Mouse (Mus musculus): ENCODE results near the gene Sun3. TPM values are rescaled to one million over a fixed set of nuclear protein-coding genes. Genes with fewer than 3 reads are reported as not detected.

Sun3 gene
- polyA plus RNA-seq, 1 experiment from 2014 or later, result not detected

GRCm38 (mm10) chr11:9010853-9011339, 37.9 kb downstream of the Sun3 start, which contains the start of gene Hus1:
TSS of gene Hus1 (minus strand) at chr11:9011191.
- H3K27ac ChIP-seq (ENCODE audit: low read depth, low read length), result peak within 1 kb of the TSS; percentile 94
- peaks cover 9% of the 10 kb centered on the region; the same call in 1 of the 2 replicates for H3K4me1 ChIP-seq (ENCODE audit: control insufficient read depth, insufficient read depth, low read length)
- peak within 1 kb of the TSS; percentile 91 for H3K9ac ChIP-seq (ENCODE audit: low read depth, low read length)
- ATAC-seq (ENCODE audit: low FRiP score, low TSS enrichment), result peak; percentile 97
- no peaks in the 10 kb centered on the region for H3K9me3 ChIP-seq (ENCODE audit: control insufficient read depth, low read length)
- H3K27me3 ChIP-seq (ENCODE audit: control insufficient read depth, insufficient read depth, low read length), result no peaks in the 10 kb centered on the region
- H3K4me2 ChIP-seq (replicated peaks; ENCODE audit: low read depth, low read length), result peak within 1 kb of the TSS; percentile 73
- peaks cover 22% of the 10 kb centered on the region for H3K36me3 ChIP-seq (ENCODE audit: control insufficient read depth, insufficient read depth, low read length)
- H3K4me3 ChIP-seq (ENCODE audit: low read length), result peak within 1 kb of the TSS; percentile 82
- WGBS, result under 1% methylated on average over 43 of the region's 43 CpGs

- H3K9me3 ChIP-seq (ENCODE audit: control insufficient read depth, low read length), result no peaks in the 10 kb centered on the region
- H3K4me3 ChIP-seq (ENCODE audit: low read length), result peak overlapping the region; percentile 82
- H3K4me2 ChIP-seq (replicated peaks; ENCODE audit: low read depth, low read length), result peak overlapping the region; percentile 73
- H3K36me3 ChIP-seq (ENCODE audit: control insufficient read depth, insufficient read depth, low read length), result peaks cover 26% of the 10 kb centered on the region
- peak overlapping the region; percentile 94 for H3K27ac ChIP-seq (ENCODE audit: low read depth, low read length)
- H3K4me1 ChIP-seq (ENCODE audit: control insufficient read depth, insufficient read depth, low read length), result peaks cover 9% of the 10 kb centered on the region; the same call in 1 of the 2 replicates
- H3K27me3 ChIP-seq (ENCODE audit: control insufficient read depth, insufficient read depth, low read length), result no peaks in the 10 kb centered on the region
- peak overlapping the region; percentile 91 for H3K9ac ChIP-seq (ENCODE audit: low read depth, low read length)
- ATAC-seq (ENCODE audit: low FRiP score, low TSS enrichment), result peak; percentile 91
- WGBS, result 0% methylated on average over 7 of the region's 7 CpGs
These were observed 38.4 kb downstream of the Sun3 start for GRCm38 (mm10) chr11:9010416-9010815.

DNA sequence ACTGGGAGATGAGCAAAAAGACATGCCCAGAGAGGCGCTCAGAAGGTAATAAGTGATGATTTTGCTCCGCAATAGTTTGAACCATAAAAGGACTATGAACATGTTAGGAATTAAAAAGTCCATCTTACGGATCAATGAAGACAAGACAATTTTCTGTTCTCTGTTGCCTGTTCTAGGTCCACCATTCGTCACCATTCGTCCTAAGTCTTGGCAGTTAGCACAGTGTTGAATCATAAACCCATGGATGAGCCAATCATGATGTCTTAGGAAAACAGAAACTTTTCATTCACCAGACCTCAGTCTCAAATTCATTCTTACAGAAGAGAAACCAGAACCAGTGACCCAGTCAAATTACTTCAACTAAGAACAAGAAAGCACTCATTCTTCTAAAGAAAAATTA, 40.0 kb downstream of the Sun3 start:
- WGBS, result 95% methylated on average over 5 of the region's 5 CpGs
- no peak overlapping the region for H3K27ac ChIP-seq (ENCODE audit: low read depth, low read length)
- H3K4me2 ChIP-seq (replicated peaks; ENCODE audit: low read depth, low read length), result no peak overlapping the region
- peaks cover 9% of the 10 kb centered on the region; the same call in 1 of the 2 replicates for H3K4me1 ChIP-seq (ENCODE audit: control insufficient read depth, insufficient read depth, low read length)
- no peaks in the 10 kb centered on the region for H3K9me3 ChIP-seq (ENCODE audit: control insufficient read depth, low read length)
- H3K4me3 ChIP-seq (ENCODE audit: low read length), result no peak overlapping the region
- H3K9ac ChIP-seq (ENCODE audit: low read depth, low read length), result no peak overlapping the region
- no peak for ATAC-seq (ENCODE audit: low FRiP score, low TSS enrichment)
- no peaks in the 10 kb centered on the region for H3K27me3 ChIP-seq (ENCODE audit: control insufficient read depth, insufficient read depth, low read length)
- peaks cover 43% of the 10 kb centered on the region for H3K36me3 ChIP-seq (ENCODE audit: control insufficient read depth, insufficient read depth, low read length)

GRCm38 (mm10) chr11:8988084-8988483, 60.7 kb downstream of the Sun3 start:
- no peak for ATAC-seq (ENCODE audit: low FRiP score, low TSS enrichment)
- WGBS, result 70% methylated on average over 4 of the region's 4 CpGs
- H3K4me3 ChIP-seq (ENCODE audit: low read length), result no peak overlapping the region
- H3K27ac ChIP-seq (ENCODE audit: low read depth, low read length), result no peak overlapping the region
- H3K9ac ChIP-seq (ENCODE audit: low read depth, low read length), result no peak overlapping the region
- H3K4me2 ChIP-seq (replicated peaks; ENCODE audit: low read depth, low read length), result no peak overlapping the region
- H3K27me3 ChIP-seq (ENCODE audit: control insufficient read depth, insufficient read depth, low read length), result no peaks in the 10 kb centered on the region
- H3K4me1 ChIP-seq (ENCODE audit: control insufficient read depth, insufficient read depth, low read length), result no peaks in the 10 kb centered on the region
- H3K36me3 ChIP-seq (ENCODE audit: control insufficient read depth, insufficient read depth, low read length), result peaks cover 10% of the 10 kb centered on the region; the same call in 1 of the 2 replicates
- H3K9me3 ChIP-seq (ENCODE audit: control insufficient read depth, low read length), result no peaks in the 10 kb centered on the region

DNA sequence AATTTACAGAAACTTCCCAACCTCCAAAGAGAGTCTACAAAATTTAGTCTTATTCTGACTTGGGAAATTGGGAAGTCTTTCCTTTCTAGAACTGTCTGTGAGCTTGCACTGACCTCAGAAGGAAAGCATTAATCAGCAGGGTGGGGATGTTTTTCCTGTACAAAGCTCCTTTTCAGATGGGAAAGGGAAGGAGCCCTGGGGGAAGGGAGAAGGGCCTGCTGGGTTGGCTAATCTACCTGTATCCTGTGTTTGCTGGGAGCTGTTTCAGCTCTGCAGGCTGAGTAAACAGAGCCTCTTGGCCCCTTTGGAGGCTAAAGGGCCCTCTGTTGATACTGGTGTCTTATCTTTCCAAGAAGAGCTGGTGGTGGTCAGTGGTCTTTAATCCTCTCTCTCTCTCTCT, 62.7 kb downstream of the Sun3 start:
- Histone ChIP-seq H3K9ac (ENCODE audit: low read depth, low read length) (no peak overlapping the region), H3K9me3 (ENCODE audit: control insufficient read depth, low read length) (no peaks in the 10 kb centered on the region), H3K4me1 (ENCODE audit: control insufficient read depth, insufficient read depth, low read length) (no peaks in the 10 kb centered on the region), H3K36me3 (ENCODE audit: control insufficient read depth, insufficient read depth, low read length) (no peaks in the 10 kb centered on the region; the same call in 1 of the 2 replicates), H3K27me3 (ENCODE audit: control insufficient read depth, insufficient read depth, low read length) (no peaks in the 10 kb centered on the region), H3K27ac (ENCODE audit: low read depth, low read length) (no peak overlapping the region), H3K4me3 (ENCODE audit: low read length) (no peak overlapping the region), H3K4me2 (replicated peaks; ENCODE audit: low read depth, low read length) (no peak overlapping the region)
- no peak for ATAC-seq (ENCODE audit: low FRiP score, low TSS enrichment)

GRCm38 (mm10) chr11:8983237-8983861, 65.4 kb downstream of the Sun3 start:
- WGBS, result 43% methylated on average over 6 of the region's 6 CpGs
- Histone ChIP-seq H3K36me3 (ENCODE audit: control insufficient read depth, insufficient read depth, low read length) (no peaks in the 10 kb centered on the region), H3K27ac (ENCODE audit: low read depth, low read length) (no peak overlapping the region), H3K9me3 (ENCODE audit: control insufficient read depth, low read length) (no peaks in the 10 kb centered on the region), H3K27me3 (ENCODE audit: control insufficient read depth, insufficient read depth, low read length) (no peaks in the 10 kb centered on the region), H3K9ac (ENCODE audit: low read depth, low read length) (no peak overlapping the region), H3K4me3 (ENCODE audit: low read length) (no peak overlapping the region), H3K4me1 (ENCODE audit: control insufficient read depth, insufficient read depth, low read length) (no peaks in the 10 kb centered on the region), H3K4me2 (replicated peaks; ENCODE audit: low read depth, low read length) (no peak overlapping the region)
- ATAC-seq (ENCODE audit: low FRiP score, low TSS enrichment), result no peak

DNA sequence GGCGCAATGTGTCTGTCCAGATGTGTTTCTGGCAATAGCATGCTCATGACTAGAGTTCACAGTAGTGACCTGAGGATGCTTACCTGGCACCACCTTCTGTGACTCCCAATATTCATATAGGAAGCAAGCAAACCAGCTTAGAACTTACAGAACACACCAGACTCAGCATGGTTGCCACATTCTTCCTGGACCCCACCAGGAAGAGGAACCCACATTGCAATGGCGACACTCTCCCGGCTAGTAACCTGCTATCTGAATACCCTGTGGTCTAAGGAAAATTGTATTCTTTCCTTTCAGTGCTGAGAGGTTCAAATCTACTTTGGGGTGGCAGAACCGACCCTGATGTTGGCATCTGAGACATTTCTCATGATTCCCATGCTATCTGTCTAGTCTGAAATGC, 70.6 kb downstream of the Sun3 start:
- H3K4me3 ChIP-seq (ENCODE audit: low read length), result no peak overlapping the region
- H3K36me3 ChIP-seq (ENCODE audit: control insufficient read depth, insufficient read depth, low read length), result no peaks in the 10 kb centered on the region
- H3K27me3 ChIP-seq (ENCODE audit: control insufficient read depth, insufficient read depth, low read length), result no peaks in the 10 kb centered on the region
- H3K4me2 ChIP-seq (replicated peaks; ENCODE audit: low read depth, low read length), result no peak overlapping the region
- H3K9ac ChIP-seq (ENCODE audit: low read depth, low read length), result no peak overlapping the region
- no peaks in the 10 kb centered on the region for H3K4me1 ChIP-seq (ENCODE audit: control insufficient read depth, insufficient read depth, low read length)
- H3K9me3 ChIP-seq (ENCODE audit: control insufficient read depth, low read length), result no peaks in the 10 kb centered on the region
- WGBS, result 86% methylated on average over 4 of the region's 4 CpGs
- H3K27ac ChIP-seq (ENCODE audit: low read depth, low read length), result no peak overlapping the region
- no peak for ATAC-seq (ENCODE audit: low FRiP score, low TSS enrichment)

GRCm38 (mm10) chr11:8973166-8973565, 75.6 kb downstream of the Sun3 start, which contains the start of gene Pkd1l1:
TSS of gene Pkd1l1 (minus strand) at chr11:8973266.
- Histone ChIP-seq H3K4me2 (replicated peaks; ENCODE audit: low read depth, low read length) (no peak within 1 kb of the TSS), H3K27me3 (ENCODE audit: control insufficient read depth, insufficient read depth, low read length) (no peaks in the 10 kb centered on the region), H3K36me3 (ENCODE audit: control insufficient read depth, insufficient read depth, low read length) (no peaks in the 10 kb centered on the region), H3K9ac (ENCODE audit: low read depth, low read length) (no peak within 1 kb of the TSS), H3K4me1 (ENCODE audit: control insufficient read depth, insufficient read depth, low read length) (no peaks in the 10 kb centered on the region), H3K27ac (ENCODE audit: low read depth, low read length) (no peak within 1 kb of the TSS), H3K4me3 (ENCODE audit: low read length) (no peak within 1 kb of the TSS), H3K9me3 (ENCODE audit: control insufficient read depth, low read length) (no peaks in the 10 kb centered on the region)
- WGBS, result 71% methylated on average over 3 of the region's 3 CpGs
- ATAC-seq (ENCODE audit: low FRiP score, low TSS enrichment), result no peak

GRCm38 (mm10) chr11:8972093-8972492, 76.7 kb downstream of the Sun3 start:
- 85% methylated on average over 6 of the region's 6 CpGs for WGBS

More at GRCm38 (mm10) chr11:8972093-8972492, 76.7 kb downstream of the Sun3 start:
- Histone ChIP-seq H3K27me3 (ENCODE audit: control insufficient read depth, insufficient read depth, low read length) (no peaks in the 10 kb centered on the region), H3K9ac (ENCODE audit: low read depth, low read length) (no peak overlapping the region), H3K4me2 (replicated peaks; ENCODE audit: low read depth, low read length) (no peak overlapping the region), H3K4me3 (ENCODE audit: low read length) (no peak overlapping the region), H3K4me1 (ENCODE audit: control insufficient read depth, insufficient read depth, low read length) (no peaks in the 10 kb centered on the region), H3K9me3 (ENCODE audit: control insufficient read depth, low read length) (no peaks in the 10 kb centered on the region), H3K36me3 (ENCODE audit: control insufficient read depth, insufficient read depth, low read length) (no peaks in the 10 kb centered on the region), H3K27ac (ENCODE audit: low read depth, low read length) (no peak overlapping the region)
- no peak for ATAC-seq (ENCODE audit: low FRiP score, low TSS enrichment)
